In the genomic region with DNA sequence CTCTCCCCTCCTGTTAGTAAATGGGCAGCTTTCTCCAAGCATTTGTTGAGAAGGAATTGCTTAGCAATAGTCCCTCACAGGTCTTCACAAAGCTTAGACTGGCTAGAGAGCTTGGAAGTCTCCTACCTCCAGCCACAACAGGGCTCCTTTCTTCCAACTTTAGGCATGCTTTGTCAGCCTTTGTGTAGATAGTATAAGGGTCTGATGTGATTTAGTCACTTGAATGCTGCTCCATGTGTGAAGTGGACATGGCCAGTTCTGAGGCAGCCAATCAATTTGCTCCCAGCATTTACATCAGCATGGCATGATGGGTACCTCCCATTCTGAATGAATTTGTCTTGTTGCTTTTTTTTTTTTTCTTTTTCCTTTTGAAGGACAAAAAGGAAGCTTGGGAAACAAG, we compare ENCODE assay signal across 24 mouse cellular contexts. TPM values are rescaled to one million over a fixed set of nuclear protein-coding genes. Genes with fewer than 3 reads are reported as not detected.
DNase-seq lines count a peak whose midpoint lies in the region; ATAC-seq and TF ChIP-seq lines count a peak whose summit lies in the region.
"Had no signal": no experiment of that assay in that cellular context is flagged by ENCODE, and none has a peak within 500 bp of the region (broad histone marks: within the 10 kb centered on the region; RNA-seq: fewer than 3 reads in every experiment).

No protein-coding gene starts in this region.

- no peaks in the 10 kb centered on the region for H3K9me3 ChIP-seq in forebrain, embryonic 16.5 days (ENCODE audit: control insufficient read depth, low read length)
- H3K9me3 ChIP-seq: heart, embryonic 10.5 days; liver, embryonic 15.5 days had no signal

- H3K4me3 ChIP-seq in forebrain, embryonic 16.5 days (replicated peaks; ENCODE audit: low read length): no peak overlapping the region
- H3K4me3 ChIP-seq: heart, embryonic 10.5 days; liver, embryonic 15.5 days had no signal

- no peak overlapping the region for H3K27ac ChIP-seq in forebrain, embryonic 16.5 days (ENCODE audit: low read length)
- H3K27ac ChIP-seq: heart, embryonic 10.5 days; liver, embryonic 15.5 days had no signal

- no peak overlapping the region for H3K9ac ChIP-seq in forebrain, embryonic 16.5 days (replicated peaks; ENCODE audit: low read depth, low read length)
- H3K9ac ChIP-seq: liver, embryonic 15.5 days had no signal

- H3K4me2 ChIP-seq in forebrain, embryonic 16.5 days (ENCODE audit: low read length): no peak overlapping the region
- H3K4me2 ChIP-seq: liver, embryonic 15.5 days had no signal

- ATAC-seq in forebrain, embryonic 16.5 days: peak; percentile 80
- ATAC-seq in inflammation-experienced regulatory T-cells, adult 6 months: no peak
- ATAC-seq: intestine, postnatal 0 days had no signal

- H3K27me3 ChIP-seq in forebrain, embryonic 16.5 days (replicated peaks; ENCODE audit: control insufficient read depth, insufficient read depth, low read length): no peaks in the 10 kb centered on the region
- H3K27me3 ChIP-seq: liver, embryonic 15.5 days had no signal

- TF ChIP-seq CTCF in brain, embryonic 14.5 days (IDR thresholded peaks at IDR 0.05; ENCODE audit: borderline replicate concordance, extremely low read depth, insufficient read depth, insufficient read length): no peak

- no peak for TF ChIP-seq POLR2A in brain, embryonic 14.5 days (IDR thresholded peaks at IDR 0.05; ENCODE audit: borderline replicate concordance, extremely low read depth, insufficient read depth, insufficient read length, poor library complexity, severe bottlenecking)

- H3K36me3 ChIP-seq in forebrain, embryonic 16.5 days (ENCODE audit: control insufficient read depth, insufficient read depth): no peaks in the 10 kb centered on the region
- H3K36me3 ChIP-seq: heart, embryonic 10.5 days; liver, embryonic 15.5 days had no signal

- H3K4me1 ChIP-seq in forebrain, embryonic 16.5 days (replicated peaks; ENCODE audit: control insufficient read depth, insufficient read depth, low read length): no peaks in the 10 kb centered on the region
- H3K4me1 ChIP-seq: heart, embryonic 10.5 days; liver, embryonic 15.5 days had no signal

- DNase-seq in embryo, embryonic 10 days (ENCODE audit: low spot score): peak; percentile 5
- DNase-seq in embryo, embryonic 9.5 days (ENCODE audit: extremely low spot score): no peak
- DNase-seq in brain, embryonic 14.5 days (ENCODE audit: low read depth): peak; percentile 62
- peak; percentile 26 for DNase-seq in mesoderm, embryonic 11.5 days (ENCODE audit: low read depth, low spot score)
- no peak for DNase-seq in heart, postnatal 4 days
- no peak for DNase-seq in cerebellum, adult 8-10 months
- DNase-seq: cerebellum, postnatal 36 days; gastrocnemius, postnatal 25 days; heart, postnatal 10 days; lung, postnatal 10 days had no signal

RNA-seq across cellular contexts. Expression of a gene that starts 35.7 kb away (rescaled TPM):
- not detected in 2 replicates for polyA plus RNA-seq in brain, embryonic 14.5 days (2012; rRNA removed)
- polyA plus RNA-seq in forebrain, embryonic 16.5 days (2015; fragmentation: Nextera tagmentation; extraction: Ambion mirVana): not detected in 2 replicates
- total RNA-seq in heart, postnatal 4 days (2021): not detected
- not detected for polyA plus RNA-seq in inflammation-experienced regulatory T-cells, adult 6 months (2017; shearing (Covaris generic))
- total RNA-seq: adrenal gland, postnatal 4 days; gastrocnemius, postnatal 25 days; heart, postnatal 10 days; layer of hippocampus, postnatal 25 days; left cerebral cortex, postnatal 14 days; megakaryocyte, adult 5-6 weeks; MEL had no signal
- polyA plus RNA-seq: heart, embryonic 10.5 days; intestine, postnatal 0 days; kidney, embryonic 16.5 days; limb, embryonic 14.5 days; liver, embryonic 15.5 days; spleen, adult 2 months; stomach, embryonic 16.5 days had no signal

Comparison
In these comparisons a context has a peak if more than half of its experiments do, and no peak if none do; other contexts are left out.
1. DNase-seq: peak in embryo, embryonic 10 days (single experiment), brain, embryonic 14.5 days (single experiment) and mesoderm, embryonic 11.5 days (single experiment); none in embryo, embryonic 9.5 days (single experiment), heart, postnatal 4 days (single experiment) and cerebellum, adult 8-10 months (single experiment).